Mouse (Mus musculus): ENCODE results near the gene Fgf5.

Gene Fgf5

GRCm38 (mm10) chr5:98305673-98306072, 51.7 kb downstream of the Fgf5 start:
- no peak for DNase-seq (ENCODE audit: low spot score in 2 of 2)

GRCm38 (mm10) chr5:98306528-98306927, 52.5 kb downstream of the Fgf5 start:
- DNase-seq (ENCODE audit: low spot score in 2 of 2): no peak

- no peak for DNase-seq (ENCODE audit: low spot score in 2 of 2)
Measured at GRCm38 (mm10) chr5:98326625-98327024, 72.6 kb downstream of the Fgf5 start.
